Mouse (Mus musculus): ENCODE measurements around the gene Gstm2.
"Not testable (repeated sequence)": the region's sequence is repeated elsewhere in the genome, so short reads cannot be mapped to it uniquely, and the experiment has no call there.

The Gstm2 gene

DNA sequence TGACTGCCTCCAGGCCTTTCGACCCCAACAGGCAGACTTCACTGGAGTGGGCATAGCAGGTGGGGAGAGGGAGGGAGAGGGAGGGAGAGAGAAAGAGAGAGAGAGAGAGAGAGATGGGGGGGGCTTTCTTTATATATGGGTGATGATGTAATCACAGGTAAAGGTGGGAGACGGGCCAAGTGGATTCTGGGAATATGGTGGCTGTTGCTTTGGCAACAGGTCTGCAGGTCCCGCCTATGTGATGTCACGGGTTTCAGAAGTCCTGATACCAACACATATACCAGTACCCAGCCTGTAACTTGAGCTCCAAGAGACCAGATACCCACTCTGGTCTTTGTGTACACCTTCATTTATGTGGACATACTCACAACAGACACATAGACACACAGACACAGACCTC, 10.3 kb upstream of the Gstm2 start:
- DNase-seq (ENCODE audit: low spot score), result no peak

DNA sequence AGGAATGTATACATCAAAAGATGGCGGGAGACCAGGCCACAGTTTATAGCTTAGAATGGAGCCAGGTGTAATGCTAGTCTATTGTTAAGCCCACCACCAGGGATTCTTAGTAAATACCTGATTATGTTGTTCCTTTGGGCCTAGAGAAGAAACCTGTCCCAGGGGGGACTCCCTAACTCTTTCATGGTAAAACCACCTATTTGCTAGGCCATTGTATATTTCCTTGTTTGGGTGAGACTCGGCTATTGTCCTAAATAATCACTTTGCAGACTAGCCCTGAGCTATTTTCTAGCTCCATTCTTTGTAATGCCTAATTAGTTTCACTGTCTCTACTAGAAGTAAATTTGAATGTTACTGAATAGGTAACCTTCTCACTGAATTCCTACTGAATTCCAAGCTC, 9.7 kb upstream of the Gstm2 start:
- DNase-seq (ENCODE audit: low spot score), result not testable (repeated sequence)

DNA sequence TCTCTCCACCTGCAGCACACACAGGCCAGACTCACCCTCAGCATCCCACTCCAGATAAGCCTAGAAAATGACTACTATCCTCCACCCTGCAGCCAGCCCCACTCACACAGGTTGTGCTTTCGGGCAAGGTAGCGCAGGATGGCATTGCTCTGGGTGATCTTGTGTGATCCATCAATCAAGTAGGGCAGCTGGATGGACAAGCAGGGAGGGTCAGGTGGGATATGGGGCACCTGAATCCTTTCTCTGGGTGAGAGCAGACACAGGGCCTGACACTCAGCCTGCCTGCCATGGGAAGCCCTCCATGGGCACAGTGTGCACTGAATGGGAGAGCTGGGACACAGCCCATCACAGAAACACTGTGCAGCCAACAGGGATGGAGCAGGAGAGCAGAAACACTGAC, 1.1 kb downstream of the Gstm2 start:
- not testable (repeated sequence) for DNase-seq (ENCODE audit: low spot score)

DNA sequence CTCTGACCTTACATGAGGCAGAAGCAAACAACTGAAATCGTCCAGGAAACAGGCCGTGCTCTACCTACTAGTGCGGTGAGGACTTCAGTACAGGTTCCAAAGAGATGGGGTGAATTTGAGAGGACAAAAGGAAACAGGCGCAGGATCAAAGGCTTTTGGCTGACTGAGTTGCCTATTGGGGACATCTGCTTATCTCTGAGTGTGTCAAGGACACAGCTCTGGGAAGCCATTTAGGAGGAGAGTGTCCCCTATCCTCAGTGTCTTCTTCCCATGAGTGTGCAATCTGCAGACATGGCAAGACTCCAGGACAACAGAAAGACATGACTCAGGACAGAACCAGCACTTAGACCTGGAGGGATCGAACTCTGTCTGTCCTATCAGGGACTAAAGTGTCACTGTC, 1.8 kb downstream of the Gstm2 start:
- DNase-seq (ENCODE audit: low spot score), result no peak

DNA sequence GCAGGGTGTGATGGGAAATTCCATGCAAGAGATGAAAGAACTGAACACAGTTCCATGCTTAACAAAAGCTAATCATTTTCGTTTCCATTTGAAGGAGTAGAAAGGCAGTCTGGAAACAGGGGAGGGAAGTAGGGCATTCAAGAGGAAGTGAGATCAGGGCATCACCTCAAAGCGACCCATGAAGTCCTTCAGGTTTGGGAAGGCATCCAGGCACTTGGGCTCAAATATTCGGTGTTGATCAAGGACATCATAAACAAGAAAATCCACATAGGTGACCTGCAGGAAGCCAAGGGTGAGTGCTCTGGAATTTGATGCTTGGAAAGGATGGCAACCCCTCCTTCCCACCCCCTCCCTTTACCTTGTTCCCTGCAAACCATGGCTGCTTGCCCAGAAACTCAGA, 2.5 kb downstream of the Gstm2 start:
- no peak for DNase-seq (ENCODE audit: low spot score)

DNA sequence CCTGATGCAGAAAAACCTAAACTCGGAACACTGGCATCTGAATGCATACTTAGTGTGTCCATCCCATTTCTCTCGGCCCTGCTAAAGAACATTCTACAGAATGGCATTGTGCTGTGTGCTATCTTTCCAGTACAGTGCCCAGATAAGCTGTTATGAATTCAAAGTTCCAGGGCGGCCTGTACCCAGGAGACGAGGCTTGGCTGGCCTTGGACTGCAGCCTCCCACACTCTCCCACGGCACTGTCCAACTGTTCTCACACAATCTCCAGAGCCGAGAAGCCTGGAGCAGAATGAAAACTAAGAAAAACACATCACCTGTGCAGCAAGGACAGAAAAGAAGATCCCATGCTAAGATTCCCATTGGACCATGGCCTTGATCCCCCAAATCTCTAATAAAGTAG, 3.5 kb downstream of the Gstm2 start:
- DNase-seq (ENCODE audit: low spot score), result no peak

DNA sequence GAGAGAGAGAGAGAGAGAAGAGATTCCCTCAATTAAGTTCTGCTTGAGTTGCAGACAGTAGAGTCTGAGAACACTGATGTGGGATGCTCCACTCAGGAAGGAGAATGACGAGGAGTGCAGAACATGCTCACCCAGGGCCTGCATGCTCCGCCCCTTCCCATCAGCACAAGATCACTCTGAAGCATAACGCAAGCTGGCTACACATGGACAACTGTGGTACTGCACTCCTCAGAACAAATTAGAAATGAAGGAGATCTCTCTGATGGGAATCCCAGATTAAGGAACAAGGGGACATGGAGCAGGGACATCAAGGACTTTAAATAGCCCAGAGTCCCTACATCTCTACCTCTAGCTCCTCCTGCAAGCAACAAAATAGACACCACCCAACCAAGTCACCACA, 5.0 kb downstream of the Gstm2 start:
- DNase-seq (ENCODE audit: low spot score), result no peak

DNA sequence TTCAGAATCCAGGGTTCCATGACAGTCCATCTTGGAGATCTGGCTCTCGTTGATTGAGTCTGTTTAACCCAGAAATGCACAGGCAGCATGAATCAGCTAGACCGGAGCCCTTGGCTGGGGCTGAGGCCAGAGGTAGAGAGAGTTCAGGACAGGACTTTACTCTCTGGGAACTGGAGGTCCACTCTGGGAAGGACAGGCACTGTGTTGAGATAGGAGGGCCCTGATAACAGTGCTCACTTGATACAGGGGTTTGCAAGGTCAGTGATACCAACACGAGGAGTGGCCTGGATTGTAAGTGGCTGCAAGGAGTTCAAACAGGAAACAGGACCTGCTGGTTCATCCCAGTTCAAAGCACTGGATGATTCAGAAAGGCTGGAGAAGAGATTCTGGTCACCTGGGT, 8.6 kb downstream of the Gstm2 start:
- no peak for DNase-seq (ENCODE audit: low spot score)

DNA sequence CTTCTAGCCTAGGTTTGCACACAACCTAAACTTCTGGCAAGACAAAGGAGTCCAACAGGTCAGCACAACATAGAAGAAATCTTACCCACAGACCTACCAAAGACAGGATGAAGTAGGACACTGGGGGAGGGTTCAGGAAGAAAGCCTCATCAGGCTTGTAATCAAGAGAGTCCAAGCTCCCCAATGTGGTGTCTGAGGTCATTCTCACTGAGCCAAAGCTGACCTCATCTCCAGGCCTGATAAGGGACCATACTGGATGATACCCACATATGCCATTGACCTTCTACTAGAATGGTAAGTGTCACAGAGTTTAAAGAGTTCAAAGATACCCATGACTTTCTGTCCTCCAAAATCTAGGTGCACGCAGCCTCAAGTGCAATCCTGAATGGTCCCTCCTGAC, 12.0 kb downstream of the Gstm2 start:
- no peak for DNase-seq (ENCODE audit: low spot score)

DNA sequence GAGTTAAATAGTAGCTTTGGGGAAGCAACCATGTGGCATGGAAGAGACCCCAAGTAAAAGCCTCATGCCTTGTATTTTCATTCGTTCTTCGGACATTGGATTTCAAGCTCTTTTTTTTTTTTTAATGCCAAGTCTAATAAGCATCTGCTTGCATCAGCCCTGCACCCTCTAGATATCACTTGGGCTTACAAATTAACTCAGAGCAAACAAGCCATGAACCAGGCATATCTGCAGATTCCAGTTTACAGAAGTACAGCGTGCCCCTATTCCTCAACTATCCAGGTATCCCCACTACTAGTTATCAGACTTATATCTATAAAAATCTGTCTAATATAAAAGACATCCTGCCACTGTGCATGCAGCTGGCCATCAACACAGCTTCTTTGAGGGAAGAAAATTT, 14.2 kb downstream of the Gstm2 start:
- DNase-seq (ENCODE audit: low spot score), result no peak

DNA sequence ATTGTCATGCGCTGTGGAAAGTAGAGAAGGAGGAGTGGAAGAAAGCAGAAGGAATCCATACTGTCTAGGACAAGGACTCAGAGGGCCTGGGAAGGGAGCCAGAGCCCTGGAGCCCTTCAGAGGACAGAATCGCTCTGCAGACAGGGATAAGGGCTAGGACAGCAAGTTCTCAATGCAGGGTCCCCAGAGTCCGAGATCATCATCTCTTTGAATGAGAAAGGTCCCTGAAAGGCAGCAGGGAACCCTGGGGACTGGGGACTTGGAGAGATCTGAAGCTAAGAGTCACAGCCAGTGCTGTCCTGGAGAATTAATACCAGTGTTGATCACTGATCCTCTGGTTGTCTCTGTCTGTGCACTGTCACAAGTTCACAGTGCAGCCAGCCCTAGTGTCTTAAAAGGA, 15.2 kb downstream of the Gstm2 start:
- not testable (repeated sequence) for DNase-seq (ENCODE audit: low spot score)

DNA sequence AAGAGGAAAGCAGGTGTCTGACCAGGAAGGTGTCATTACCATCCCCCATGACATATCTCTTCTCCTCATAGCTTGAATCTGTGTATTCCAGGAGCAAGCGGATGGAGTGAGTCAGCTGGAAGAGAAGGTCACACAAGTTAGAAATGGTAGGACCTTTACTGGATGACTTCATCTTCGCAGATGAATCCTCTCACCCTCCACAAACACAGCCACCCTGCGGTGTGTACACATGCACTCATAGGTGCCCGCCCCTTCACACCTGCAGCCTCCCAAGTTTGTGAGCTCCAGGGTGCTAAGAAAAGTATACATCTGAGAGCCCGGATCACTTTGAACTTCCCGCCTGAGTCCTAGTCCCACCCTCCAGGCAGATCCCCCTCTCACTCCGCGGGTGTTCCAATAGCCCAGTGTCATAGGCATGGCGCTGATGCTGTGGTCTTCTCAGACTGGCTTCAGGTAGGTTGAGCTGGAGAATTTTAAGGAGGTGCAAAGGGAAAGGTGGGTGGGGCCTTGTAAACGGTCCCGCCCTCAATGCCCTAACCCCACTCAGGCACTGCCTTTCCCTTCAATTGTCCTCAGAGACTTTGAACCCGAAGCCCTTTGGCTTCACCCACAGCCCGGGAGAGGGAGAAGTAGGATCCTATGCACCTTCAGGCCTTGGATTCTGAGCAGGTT, 17.4 kb downstream of the Gstm2 start, which contains the start of gene Gstm3:
Gstm3 (minus strand) TSS at position 560 of the 672 bp plus-strand sequence.
- no peak for DNase-seq (ENCODE audit: low spot score)

DNA sequence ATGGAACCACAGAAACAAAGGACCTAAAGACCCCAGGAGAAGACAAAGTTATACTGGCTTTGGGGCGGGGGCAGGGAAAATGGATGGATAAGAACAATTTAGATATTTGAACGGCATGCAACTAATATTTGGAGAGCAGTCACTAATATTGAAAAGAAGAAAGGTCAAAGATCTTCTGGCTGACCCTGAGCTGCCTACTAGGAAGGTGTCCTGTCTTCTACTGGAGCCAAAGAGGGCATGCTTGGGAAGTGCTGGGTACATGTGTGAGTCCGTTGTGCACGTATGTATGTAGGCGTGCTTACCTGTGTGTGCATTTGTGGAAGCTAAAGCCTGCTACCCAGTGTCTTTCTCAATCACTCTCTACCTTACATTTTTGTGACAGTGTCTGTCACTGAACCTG, 19.6 kb downstream of the Gstm2 start:
- no peak for DNase-seq (ENCODE audit: low spot score)

DNA sequence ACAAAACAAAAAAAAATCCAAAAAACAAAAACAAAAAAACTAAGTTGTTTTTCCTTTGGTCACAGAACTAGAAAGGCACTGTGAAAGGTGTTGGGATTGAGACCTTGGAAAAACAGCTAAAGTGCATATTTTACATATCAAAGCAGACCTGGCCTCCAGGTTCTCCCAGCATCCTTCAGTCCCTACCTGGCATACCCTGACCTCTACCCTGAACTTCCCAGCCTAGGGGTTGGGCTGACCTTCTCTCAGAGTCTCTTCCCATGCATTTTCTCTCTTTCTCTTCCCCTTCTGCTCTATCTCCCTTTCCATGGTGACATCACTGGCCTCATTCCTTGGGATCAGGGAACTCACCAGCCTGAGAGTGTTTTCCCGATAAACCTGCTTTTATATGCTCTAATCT, 20.7 kb downstream of the Gstm2 start:
- DNase-seq (ENCODE audit: low spot score), result no peak

DNA sequence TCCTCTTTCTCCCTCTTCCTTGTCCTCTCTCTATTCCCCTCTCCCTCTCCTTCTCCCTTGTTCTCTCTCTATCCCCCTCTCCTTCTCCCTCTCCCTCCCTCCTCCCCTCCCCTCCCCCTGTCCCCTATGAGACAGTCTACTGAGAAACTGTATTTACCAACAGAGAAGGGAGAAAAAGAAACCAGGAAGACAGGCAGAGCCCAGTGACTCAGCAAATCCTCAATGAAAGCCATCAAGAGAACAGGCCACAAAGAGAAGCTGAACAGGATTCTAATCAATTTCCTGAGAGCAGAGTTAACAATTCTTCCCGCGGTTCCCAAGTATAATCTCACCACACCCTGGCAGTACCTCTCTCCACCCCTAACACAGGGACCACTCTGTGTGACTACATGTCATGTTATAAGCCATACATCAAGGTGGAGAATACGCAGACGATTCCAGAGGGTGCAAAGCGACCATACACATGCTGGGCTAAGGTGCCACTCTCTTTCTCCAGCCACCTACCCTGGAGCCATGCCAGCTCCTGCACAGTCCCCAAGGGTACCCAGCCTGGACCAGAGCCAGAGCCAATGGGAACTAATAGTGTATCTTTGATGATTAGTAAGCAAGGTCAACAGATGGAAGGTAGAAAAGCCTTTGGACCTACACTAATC, 21.5 kb downstream of the Gstm2 start:
- DNase-seq (ENCODE audit: low spot score), result no peak

DNA sequence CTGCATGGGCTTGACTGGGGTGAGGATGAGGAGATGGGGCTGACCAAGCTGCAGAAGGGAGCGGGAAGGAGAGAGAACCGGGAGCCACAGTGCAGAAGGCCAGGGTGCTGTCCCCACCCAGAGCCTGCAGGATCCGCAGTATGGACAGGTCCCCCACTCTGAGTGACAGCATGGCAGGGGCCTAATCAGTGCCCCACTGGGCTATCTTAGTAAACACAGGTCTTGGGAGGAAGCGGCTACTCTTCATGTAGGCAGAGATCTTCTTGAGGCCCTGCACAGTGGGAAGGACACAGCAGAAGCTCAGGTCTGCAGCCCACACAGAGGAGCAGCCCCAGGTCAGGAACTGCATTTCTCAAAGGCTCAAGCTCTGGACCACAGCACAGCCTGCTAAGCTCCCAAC, 22.2 kb downstream of the Gstm2 start:
- DNase-seq (ENCODE audit: low spot score), result no peak

DNA sequence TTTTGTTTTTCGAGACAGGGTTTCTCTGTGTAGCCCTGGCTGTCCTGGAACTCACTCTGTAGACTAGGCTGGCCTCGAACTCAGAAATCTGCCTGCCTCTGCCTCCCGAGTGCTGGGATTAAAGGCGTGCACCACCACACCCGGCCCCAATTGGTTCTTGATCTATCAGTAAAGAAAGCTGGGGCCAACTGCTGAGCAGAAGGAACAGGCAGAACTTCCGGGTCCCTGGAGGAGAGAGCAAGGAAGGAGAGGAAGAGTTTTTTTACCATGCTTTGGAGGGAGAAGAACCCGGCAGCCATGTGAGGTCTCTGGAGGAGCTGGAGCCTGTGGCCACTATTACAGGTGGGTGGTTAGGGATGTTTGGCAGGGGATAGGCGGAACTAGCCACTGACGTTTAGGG, 31.0 kb downstream of the Gstm2 start:
- not testable (repeated sequence) for DNase-seq (ENCODE audit: low spot score)

DNA sequence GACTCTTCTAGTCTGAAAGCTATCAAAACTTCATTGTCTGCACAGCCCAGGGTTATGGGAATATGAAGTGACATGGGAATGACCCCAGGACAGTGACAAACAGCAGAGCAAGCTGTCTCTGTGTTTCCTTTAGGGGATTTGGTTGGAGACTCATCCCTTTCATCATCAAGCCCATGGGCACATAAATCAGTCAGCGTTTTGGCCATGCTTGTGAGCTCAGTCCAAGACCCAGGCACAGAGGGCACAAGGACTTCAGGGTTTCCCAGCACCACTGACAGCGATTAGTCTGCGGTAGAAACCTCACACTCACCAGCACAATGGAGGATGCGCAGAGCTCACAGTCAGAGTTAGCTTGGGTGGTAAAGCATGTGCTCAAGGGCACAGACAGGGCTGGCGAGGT, 32.3 kb downstream of the Gstm2 start:
- DNase-seq (ENCODE audit: low spot score), result no peak

DNA sequence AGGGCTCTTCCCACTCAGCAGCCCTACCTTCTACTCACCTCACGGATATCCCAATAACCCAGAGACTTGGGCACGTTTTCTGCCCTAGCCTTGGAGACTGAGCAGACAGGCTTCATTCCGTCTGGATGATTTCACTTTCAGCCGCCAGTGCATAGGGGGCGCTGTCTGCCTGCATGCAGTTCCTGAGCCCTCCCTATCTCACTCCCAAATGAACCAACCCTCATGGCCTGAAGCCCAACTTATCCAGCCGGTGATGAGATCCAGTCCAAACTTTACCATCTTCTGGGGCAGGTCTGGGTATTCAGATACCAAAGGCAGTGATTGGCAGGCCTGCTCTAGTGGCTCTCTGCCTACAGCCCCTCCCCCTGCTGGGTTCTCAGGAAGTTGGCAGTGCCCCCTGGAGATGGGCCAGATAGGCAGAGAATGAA, 32.9 kb downstream of the Gstm2 start:
- DNase-seq (ENCODE audit: low spot score), result peak; percentile 48

DNA sequence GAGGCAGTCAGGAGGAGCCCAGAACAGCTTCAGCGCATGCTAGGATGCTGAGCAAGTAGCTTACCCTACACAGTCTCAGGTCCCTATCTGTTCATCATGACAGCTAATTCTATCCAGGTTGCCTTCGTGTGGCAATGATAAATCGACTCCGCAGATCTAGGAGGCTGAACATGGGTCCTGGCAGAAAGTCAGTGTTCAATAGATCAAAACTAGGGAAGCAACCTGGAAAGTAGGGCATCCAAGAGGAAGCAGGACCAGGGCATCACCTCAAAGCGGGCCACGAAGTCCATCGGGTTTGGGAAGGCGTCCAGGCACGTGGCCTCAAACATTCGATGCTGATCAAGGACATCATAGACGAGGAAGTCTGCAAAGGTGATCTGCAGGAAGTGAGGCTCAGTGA, 35.7 kb downstream of the Gstm2 start:
- DNase-seq (ENCODE audit: low spot score), result no peak

DNA sequence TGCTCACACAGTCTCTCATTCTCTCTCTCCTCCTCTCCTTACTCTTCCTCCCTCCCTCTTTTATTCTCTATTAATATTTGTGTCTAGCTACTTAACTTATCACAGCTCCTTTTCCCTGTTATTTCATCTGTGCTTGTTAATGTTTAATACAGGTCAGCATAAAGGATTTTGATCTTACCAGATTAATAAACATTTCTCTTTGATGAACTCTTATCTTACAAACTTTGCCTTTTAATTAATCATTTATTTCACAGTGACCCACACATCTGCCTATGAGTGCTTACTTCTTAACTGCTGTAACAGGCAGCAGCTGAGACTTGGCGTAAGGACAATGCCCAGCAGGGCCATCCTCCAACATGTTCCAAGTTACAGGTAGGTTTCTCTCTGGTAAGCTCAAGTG, 36.8 kb downstream of the Gstm2 start:
- DNase-seq (ENCODE audit: low spot score), result not testable (repeated sequence)

DNA sequence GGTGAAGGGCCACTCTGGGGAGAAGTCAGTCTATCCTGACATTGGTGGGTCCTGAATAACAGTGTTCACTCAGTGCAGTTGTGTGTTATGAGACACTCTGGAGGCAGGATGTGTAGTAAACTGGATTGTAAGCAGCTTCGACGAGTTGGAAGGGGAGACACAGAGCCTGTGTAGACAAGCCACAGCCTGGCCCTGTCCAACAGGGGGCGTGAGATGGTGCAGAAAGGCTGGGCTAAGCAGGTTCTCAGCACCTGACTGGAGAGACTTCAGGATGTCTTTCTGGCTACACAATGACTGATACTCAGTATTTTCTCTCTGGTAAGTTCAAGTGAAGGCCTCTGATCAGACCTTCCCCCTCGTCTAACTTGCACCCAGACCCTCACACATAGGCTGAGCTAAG, 40.5 kb downstream of the Gstm2 start:
- DNase-seq (ENCODE audit: low spot score), result no peak

DNA sequence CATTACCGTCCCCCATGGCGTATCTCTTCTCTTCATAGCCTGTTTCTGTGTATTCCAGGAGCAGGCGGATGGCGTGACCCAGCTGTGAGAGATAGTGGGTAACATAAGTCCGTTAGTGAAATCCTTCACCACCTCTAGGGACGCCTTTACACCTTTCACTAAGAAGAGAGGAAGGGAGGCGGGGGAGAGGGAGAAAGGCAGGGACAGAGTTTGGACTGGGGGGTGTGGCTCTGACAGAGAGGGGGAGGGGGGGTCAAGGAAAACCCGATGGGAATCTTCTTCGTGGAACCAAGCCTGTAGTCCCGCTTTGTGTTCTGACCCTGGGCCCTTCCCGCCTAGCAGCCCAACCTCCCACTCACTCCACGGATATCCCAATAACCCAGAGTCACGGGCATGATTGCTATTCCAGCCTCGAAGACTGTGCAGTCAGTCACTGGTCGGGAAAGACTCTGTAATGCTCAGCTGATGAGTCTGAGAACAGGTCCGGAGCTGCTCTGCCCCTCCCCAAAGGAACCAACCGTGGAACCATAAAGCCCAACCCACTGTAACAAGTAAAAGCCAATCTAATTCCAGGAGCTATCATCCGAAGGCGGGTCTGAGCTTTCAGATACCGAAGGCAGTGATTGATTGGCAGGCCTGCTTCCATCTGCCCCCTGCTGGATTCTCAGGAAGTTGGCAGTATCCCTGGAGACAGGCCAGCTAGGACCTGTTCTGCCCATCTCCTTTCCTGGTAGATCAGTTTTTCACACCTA, 42.8 kb downstream of the Gstm2 start, which contains the start of gene Gstm6:
Gstm6 (minus strand) TSS at position 511 of the 752 bp plus-strand sequence.
- DNase-seq (ENCODE audit: low spot score), result peak; percentile 78

Measured in embryo, embryonic 10.5 days (tissue).